Mouse (Mus musculus) Muller cell, postnatal 12 days (primary cell): ENCODE measurements around the gene Tmed10.

Experiments
- DNase-seq: peaks from one replicate; pipeline ENCODE4 v3.0.0-alpha.2; 2015; ENCODE audit errors: inconsistent ontology term

The Tmed10 gene

DNA sequence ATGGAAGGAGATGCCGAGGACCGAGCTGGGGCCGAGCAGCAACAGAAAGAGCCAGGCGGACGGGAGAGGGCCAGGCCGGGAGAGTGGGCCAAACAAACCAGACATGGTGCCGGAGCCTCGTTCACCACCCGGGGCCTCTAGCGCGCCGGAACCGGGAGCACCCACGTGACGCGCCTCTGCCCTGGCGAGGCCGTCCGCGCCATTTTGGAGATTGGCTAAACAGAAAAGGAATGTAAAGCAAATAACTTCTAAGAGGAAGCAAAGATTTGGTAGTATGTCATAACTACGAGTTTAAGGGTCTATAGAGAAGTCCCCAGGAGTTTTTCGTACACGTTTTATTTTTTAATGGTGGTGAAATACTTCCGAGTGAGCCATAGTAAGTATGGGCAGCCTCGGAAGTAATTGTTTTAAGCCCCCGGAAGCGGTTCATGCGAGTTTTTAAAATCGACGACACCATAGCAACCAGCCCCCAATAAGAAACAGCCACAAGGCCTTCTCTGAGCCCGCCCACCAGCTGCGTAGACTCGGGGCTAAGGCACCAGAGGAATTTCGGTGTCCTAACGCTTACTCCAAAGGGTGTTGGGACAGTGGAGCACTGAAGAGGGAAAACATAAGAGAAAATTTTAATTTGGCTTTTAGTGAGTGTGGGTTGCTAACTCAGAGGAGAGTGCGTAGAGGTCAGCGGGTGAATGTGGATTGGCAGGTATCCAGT is at the start of gene Tmed10:
Tmed10 (minus strand) TSS at position 287 of the 712 bp plus-strand sequence.
- peak; percentile 91 for DNase-seq

GRCm38 (mm10) chr12:85423236-85423635 is 48.6 kb upstream of the Tmed10 start:
- no peak for DNase-seq

- DNase-seq = no peak
Measured at GRCm38 (mm10) chr12:85422536-85422935, 47.9 kb upstream of the Tmed10 start.

DNA sequence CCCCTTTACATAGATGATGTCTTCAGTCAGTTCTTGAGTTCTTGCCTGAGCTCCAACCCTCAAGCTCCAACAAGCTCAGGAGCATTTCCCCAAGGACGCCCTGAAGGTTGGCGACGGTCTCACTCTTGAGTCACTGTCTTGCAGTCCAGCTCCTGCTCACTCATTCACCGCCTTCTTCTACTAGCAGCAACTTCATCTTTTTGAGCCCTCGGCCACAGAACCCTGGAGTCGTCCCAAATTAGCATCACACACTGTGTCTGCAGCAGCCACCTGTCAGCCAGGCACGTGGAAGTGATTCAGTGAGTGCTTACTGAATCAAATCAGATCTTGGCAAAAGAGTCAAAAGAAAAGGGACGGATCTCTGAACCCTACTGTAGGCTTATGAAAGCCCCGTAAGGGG is 46.3 kb upstream of the Tmed10 start:
- peak; percentile 21 for DNase-seq

DNA sequence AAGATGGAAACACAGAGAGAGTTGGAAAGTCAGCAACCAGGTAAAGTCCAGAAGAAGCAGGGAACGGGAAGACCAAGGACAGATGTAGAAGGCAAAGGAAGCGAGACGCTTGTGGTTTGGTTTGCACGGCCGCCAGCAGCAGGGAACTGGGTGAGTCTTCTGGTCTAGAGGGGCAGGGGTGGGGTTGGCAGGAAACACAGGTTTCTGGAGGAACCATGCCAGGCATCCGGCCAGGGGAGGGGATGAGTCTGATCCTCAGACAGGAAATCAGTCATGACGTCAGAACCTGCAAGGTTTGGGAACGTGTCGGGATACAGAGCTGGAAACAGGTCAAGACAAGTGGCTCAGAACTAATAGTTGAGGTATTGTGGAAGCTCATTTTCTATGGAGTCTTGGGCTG is 43.2 kb upstream of the Tmed10 start:
- DNase-seq = no peak

DNA sequence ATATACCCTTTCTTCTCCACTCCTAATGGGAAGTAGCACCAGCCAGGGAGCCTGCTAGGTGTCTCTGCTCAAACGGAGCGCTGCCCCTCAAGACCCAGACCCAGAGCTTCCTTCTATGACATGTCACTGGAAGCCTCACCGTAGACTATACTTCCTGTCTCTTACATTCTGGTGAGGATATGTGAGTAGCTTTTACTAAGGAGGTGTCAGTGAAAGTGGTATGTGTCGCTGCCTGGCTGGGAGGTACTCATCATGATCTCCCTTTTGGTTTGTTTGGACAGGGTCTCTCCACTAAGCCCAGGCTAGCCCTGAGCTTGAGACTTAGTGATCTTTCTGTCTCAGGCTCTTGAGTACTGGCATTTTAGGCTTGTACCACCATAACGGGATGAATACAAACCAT is 41.7 kb upstream of the Tmed10 start:
- no peak for DNase-seq

- no peak for DNase-seq
Measured at GRCm38 (mm10) chr12:85415876-85416275, 41.2 kb upstream of the Tmed10 start.

DNA sequence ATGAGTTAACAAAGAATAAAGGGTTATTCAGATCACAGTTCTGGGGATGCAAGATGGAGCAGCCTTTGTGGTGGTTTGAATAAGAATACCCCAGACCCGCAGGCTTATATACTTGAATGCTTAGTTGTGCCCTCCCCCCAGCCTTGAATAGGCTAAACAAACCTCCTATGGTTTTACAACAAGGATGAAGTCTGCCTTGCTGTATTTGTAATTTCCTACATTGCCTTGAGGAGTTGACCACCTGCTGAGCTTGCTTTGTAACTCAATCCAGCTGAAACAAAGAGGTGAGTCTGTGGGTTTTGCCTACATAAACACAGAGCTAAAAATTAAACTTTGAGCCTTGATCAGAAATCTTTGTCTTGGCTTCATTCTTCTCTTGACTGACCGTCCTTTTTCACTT is 36.5 kb upstream of the Tmed10 start:
- peak; percentile 24 for DNase-seq

DNA sequence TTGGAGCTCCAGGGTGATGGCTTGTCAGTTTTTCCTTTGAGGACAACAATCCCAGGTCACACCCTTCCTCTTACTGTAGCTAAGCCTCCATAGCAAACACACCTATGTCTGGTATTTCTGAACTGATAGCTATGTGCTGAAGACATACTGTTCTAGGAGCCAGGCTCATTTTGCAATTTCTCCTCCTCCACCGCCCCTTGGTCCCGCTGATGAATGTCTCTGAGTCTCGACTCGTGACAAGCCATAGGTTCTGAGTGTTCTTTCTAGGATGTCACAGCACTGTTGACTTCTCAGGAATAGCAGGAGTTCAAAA is 23.3 kb upstream of the Tmed10 start:
- DNase-seq = no peak

DNA sequence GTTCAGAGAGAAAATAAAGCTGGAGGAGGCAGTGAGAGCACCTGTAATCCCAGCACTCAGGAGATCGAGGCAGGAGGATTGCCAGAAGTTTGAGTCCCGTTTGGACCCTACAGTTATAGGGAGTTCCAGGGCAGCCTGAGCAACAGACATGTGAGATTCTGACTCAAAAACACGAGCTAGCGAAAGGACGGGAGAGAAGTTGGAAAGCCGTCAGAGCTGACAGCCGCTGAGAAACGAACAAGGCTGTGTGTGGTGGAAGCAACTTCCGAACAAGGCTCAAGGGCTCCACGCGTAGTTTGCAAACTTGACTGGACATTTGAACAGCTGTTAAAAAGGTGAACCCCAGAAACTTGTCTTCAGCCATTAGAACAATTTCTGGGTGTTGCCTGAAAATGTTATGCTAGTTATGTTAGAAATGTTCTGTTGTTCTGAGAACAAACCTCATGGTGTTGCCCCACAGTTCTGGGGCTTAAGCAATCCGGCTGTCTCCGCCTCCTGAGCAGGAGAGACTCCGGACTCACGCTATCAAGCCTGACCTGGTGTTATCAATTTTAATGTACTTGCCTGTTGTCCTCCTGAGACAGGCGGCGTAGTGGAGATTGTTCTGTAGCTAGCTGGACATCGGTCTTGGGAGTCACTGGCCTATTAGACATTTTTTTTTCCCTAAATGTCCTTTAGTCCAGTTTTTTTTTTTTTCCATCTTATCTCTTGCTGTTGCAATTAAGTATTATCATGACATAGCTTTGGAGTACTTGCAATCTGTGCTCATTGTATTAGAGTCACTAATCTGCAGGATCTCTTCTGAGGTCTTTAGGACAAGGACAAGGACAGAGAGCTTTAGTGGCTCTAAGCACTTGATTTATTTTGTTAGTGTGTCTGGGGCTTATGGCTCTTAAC is 22.7 kb upstream of the Tmed10 start:
- no peak for DNase-seq

- DNase-seq = no peak
Measured at GRCm38 (mm10) chr12:85393981-85394380, 19.3 kb upstream of the Tmed10 start.

DNA sequence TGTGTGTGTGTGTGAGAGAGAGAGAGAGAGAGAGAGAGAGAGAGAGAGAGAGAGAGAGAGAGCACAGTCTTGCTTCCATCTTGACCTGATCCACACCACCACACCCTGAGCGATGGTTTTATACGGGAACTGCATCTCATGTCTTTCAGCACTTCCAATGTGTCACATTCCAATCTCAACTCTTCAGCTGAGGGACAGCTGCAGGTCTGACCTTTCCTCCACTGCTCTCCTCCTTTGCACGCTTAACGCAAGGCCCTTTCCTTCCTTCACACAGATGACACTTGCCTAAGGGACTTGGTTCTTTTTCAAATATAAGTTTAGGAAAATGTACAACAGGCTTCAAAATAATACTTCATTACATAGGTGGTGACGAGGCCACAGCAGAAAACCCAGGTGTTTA is 18.9 kb upstream of the Tmed10 start:
- no peak for DNase-seq

GRCm38 (mm10) chr12:85391148-85391547 is 16.5 kb upstream of the Tmed10 start:
- no peak for DNase-seq

- DNase-seq = no peak
Measured at GRCm38 (mm10) chr12:85389204-85390185, 14.8 kb upstream of the Tmed10 start.

DNA sequence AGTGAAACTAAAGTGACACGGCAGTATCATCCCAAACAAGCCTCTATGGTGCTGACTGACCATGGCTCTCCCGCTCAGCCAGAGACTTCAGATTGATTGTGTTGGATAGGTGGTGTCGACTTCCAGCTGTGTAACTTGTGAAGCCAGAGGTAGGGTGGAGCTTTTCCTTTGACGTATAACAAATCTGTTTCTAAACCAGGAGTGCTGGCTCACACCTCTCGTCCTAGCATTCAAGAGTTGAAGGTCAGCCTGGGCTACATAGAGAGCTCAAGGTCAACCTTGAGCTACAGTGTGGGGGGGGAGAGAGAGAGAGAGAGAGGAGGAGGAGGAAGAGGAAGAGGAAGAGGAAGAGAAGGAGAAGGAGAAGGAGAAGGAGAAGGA is 11.3 kb upstream of the Tmed10 start:
- DNase-seq = no peak

- DNase-seq = no peak
Measured at GRCm38 (mm10) chr12:85385329-85385994, 10.8 kb upstream of the Tmed10 start.

DNA sequence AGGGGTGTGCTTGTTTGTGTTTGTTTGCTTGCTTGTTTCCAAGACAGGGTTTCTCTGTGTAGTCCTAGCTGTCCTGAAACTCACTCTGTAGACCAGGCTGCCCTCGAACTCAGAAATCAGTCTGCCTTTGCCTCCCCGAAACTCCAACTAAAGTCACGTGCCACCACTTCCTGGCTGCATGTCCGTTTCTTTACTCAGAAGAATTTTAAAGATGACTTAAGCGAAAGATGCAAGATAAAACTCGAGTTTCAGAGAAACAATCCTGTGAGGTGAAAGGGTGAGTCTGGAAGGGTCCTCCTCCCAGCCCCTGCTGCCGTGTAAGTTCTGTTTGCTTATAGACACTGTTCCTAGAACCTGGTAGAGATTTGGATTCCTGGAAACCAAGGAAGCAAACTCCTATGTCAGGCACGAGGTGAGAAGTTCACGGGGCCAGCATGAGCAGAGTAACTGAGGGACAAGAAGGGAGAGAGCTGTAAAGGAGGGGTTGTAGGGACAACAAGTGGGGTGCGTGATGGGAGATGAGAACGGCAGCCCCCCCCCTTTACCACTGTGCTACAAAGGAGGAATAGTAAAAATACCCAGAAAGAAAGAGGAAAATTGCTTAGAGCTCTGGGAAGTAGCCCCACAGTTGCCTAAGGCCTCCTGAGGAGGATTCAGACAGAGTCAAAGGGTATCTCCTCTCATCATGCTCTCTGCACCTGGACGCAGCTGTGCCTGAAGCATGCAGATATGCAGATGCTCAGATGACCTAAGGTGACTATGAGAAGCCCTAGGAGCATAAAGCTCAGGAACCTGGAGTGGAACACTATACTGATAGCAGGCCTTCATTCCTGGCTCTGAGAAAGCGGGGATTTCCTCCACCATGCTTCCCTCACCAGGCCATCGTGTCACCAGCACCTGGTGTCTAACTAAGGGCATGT is 8.4 kb upstream of the Tmed10 start:
- no peak for DNase-seq

DNA sequence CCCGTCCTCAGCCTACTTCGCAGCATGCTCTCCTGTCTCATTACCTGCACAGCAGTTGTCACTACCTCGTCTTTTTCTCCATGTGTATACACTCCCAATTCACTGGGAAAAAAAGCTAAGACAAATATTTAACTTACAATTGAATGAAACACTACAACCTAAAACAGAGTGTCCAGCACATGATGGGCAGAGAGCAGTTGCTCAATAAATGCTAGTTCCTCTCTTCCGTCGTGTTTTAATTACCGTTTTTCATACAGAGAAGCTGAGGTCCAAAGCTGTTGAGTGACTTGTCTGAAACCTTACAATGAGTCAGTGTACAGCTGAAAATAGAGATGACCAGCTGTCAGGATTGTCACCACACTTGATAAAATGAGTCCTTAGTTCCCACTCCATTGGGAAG is 6.9 kb upstream of the Tmed10 start:
- no peak for DNase-seq

DNA sequence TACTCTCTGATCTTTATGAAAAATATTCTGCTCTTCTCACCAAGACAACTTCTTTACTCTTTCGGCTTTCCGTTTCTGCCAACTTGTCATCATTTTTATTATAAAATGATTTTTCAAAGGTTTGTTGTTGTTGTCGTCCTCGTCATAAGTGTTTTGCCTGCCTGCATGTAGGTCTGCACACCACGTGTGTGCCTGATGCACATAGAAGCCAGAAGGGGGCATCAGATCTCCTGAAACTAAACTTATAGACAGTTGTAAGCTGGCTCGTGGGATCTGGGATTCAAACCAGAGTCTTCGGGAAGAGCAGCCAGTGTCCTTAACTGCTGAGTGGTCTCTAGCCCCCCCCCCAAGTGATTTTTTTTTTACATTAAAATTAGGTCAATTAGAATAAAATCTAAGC is 6.3 kb upstream of the Tmed10 start:
- DNase-seq = no peak

GRCm38 (mm10) chr12:85380308-85380707 is 5.7 kb upstream of the Tmed10 start:
- no peak for DNase-seq
